Mouse (Mus musculus): ENCODE results near the gene Golga7b.

Gene Golga7b

GRCm38 (mm10) chr19:42249976-42250914 is 2.9 kb downstream of the Golga7b start:
- peak; percentile 35 for DNase-seq (ENCODE audit: low spot score)

GRCm38 (mm10) chr19:42255438-42255783 is 8.0 kb downstream of the Golga7b start:
- no peak for DNase-seq (ENCODE audit: low spot score)

GRCm38 (mm10) chr19:42255784-42256610 is 8.6 kb downstream of the Golga7b start:
- no peak for DNase-seq (ENCODE audit: low spot score)

GRCm38 (mm10) chr19:42256611-42257240 is 9.4 kb downstream of the Golga7b start:
- peak; percentile 5 for DNase-seq (ENCODE audit: low spot score)

GRCm38 (mm10) chr19:42257241-42257635 is 9.9 kb downstream of the Golga7b start:
- DNase-seq (ENCODE audit: low spot score) = no peak

- DNase-seq (ENCODE audit: low spot score) = peak; percentile 21
Observed at GRCm38 (mm10) chr19:42258031-42258430, 10.7 kb downstream of the Golga7b start.

- peak; percentile 10 for DNase-seq (ENCODE audit: low spot score)
Observed at GRCm38 (mm10) chr19:42258596-42258995, 11.2 kb downstream of the Golga7b start.

- DNase-seq (ENCODE audit: low spot score) = no peak
Observed at GRCm38 (mm10) chr19:42260486-42260885, 13.1 kb downstream of the Golga7b start.

GRCm38 (mm10) chr19:42263524-42263923 is 16.1 kb downstream of the Golga7b start:
- DNase-seq (ENCODE audit: low spot score) = no peak

GRCm38 (mm10) chr19:42268337-42268736 is 21.0 kb downstream of the Golga7b start:
- DNase-seq (ENCODE audit: low spot score) = peak; percentile 18

GRCm38 (mm10) chr19:42270119-42270518 is 22.7 kb downstream of the Golga7b start:
- no peak for DNase-seq (ENCODE audit: low spot score)

GRCm38 (mm10) chr19:42271182-42271581 is 23.8 kb downstream of the Golga7b start:
- DNase-seq (ENCODE audit: low spot score) = no peak

- DNase-seq (ENCODE audit: low spot score) = peak; percentile 69
Observed at GRCm38 (mm10) chr19:42272003-42272963, 24.9 kb downstream of the Golga7b start.

- no peak for DNase-seq (ENCODE audit: low spot score)
Observed at GRCm38 (mm10) chr19:42277288-42277687, 29.9 kb downstream of the Golga7b start.

- no peak for DNase-seq (ENCODE audit: low spot score)
Observed at GRCm38 (mm10) chr19:42278461-42278860, 31.1 kb downstream of the Golga7b start.

- DNase-seq (ENCODE audit: low spot score) = no peak
Observed at GRCm38 (mm10) chr19:42279611-42280010, 32.2 kb downstream of the Golga7b start.

- no peak for DNase-seq (ENCODE audit: low spot score)
Observed at GRCm38 (mm10) chr19:42284178-42284577, 36.8 kb downstream of the Golga7b start.

GRCm38 (mm10) chr19:42288361-42288760 is 41.0 kb downstream of the Golga7b start:
- no peak for DNase-seq (ENCODE audit: low spot score)

GRCm38 (mm10) chr19:42290954-42291661 is 43.7 kb downstream of the Golga7b start:
- no peak for DNase-seq (ENCODE audit: low spot score)

GRCm38 (mm10) chr19:42292106-42292505 is 44.7 kb downstream of the Golga7b start:
- no peak for DNase-seq (ENCODE audit: low spot score)

- DNase-seq (ENCODE audit: low spot score) = no peak
Observed at GRCm38 (mm10) chr19:42293216-42293615, 45.8 kb downstream of the Golga7b start.

Measured in MN1 (cell line).